Mouse (Mus musculus) cerebral cortex, adult 2 months (tissue): ENCODE data around the gene Eng.

ENCODE experiments used
- WGBS: fragments of 180-500 bp; shearing (Covaris S2); methylation state at CpG from one replicate; pipeline ENCODE4 v1.1.7; 2018; 5-methylcytosine and 5-hydroxymethylcytosine counted together

The Eng gene

GRCm38 (mm10) chr2:32681754-32682153 lies 35.4 kb downstream of the Eng start:
- 71% methylated on average over 6 of the region's 6 CpGs for WGBS

GRCm38 (mm10) chr2:32682721-32683417 lies 36.5 kb downstream of the Eng start:
- 63% methylated on average over 14 of the region's 14 CpGs for WGBS

GRCm38 (mm10) chr2:32683701-32684100 lies 37.3 kb downstream of the Eng start:
- 94% methylated on average over 10 of the region's 10 CpGs for WGBS

DNA sequence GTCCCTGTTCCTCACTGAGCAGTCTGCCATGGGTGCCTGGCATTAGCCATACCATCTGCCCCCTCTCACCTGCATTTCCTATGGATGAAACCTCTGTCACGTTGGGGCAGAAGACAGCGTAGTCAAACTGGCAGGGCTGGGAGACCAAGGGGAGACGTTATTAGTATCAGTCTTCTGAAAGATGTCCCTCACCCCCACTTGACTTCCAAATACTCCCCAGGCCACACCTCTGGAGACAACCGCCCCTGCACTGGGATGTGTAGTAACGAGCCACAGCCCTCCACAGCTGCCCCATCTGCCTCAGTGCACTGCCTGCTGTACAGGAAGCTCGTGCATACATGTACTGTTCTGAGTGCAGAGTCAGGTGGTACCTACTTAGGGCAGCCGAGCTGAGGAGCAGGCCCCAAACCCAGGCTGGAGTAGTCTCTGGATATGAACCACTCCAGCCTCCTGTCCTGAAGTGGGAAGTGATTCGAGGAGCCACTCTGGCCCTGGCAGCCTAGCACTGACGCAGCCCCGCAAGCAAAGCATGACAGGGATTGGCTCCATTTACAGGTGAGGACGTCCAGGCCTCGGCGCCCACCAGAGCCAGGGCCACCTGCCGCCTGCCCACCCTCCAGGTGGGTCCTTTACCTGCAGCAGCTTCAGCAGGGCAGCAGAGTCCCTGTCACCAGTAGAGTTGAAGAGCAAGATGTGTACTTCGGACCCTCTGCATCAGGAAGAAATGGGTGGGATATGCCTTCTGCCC lies 38.5 kb downstream of the Eng start:
- 89% methylated on average over 15 of the region's 15 CpGs for WGBS

DNA sequence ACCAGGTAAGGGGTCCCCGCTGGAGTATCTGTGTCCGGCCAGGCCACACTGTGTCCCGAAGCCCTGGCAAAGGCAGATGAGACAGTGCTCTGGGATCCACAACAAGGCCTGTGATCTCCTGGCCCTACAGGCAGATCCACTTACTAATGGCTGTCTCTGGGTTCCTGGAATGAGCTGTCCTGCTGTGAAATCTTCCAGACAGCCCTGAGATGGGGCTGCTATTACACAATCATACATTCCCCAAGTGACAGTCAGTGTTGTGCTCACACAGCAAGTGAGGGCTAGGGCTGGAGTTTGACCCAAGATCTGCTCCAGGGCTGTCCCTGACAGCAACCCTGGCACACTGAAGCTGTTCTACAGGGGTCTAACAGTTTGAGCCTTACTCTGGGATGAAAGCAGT lies 39.4 kb downstream of the Eng start:
- WGBS = 90% methylated on average over 3 of the region's 3 CpGs

DNA sequence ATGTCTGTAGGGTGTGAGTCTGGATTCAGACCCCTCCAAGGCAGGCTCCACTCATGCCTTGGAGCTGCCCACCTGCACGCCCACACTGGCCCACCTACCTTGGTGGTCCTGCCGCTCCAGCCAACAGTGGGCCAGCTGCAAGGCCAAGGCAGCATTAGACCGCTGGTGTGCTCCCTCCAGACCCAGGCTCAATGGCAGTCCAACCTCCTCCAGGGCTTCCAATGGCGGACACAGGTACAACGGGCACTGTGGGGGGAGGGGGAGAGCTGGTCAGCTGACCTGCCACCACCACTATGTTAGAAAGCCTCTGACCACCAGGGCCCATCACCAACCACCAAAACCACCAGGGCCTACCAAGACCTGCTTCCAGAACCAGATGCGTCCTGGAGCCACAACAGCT lies 40.2 kb downstream of the Eng start:
- 92% methylated on average over 6 of the region's 6 CpGs for WGBS

DNA sequence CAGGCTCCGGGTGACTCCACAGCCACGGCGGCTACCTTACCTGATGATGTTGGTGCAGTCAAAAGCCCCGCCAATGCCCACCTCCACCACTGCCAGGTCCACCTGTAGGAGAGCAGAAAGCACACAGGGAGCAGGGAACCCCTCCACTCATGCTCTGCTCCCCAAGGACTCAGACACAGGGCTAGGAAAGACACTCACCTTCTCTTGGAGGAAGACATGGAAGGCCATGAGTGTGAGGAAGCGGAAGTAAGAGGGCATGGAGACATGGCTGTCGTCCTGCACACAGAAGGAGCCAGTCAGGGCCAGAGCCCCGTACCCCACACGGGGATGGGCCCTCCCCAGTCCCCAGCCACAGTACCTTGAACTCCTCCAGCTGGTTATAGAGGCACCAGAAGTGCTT lies 41.2 kb downstream of the Eng start:
- WGBS = 97% methylated on average over 8 of the region's 8 CpGs

- 25% methylated on average over 5 of the region's 5 CpGs for WGBS
Observed at GRCm38 (mm10) chr2:32689420-32689819, 43.0 kb downstream of the Eng start.

DNA sequence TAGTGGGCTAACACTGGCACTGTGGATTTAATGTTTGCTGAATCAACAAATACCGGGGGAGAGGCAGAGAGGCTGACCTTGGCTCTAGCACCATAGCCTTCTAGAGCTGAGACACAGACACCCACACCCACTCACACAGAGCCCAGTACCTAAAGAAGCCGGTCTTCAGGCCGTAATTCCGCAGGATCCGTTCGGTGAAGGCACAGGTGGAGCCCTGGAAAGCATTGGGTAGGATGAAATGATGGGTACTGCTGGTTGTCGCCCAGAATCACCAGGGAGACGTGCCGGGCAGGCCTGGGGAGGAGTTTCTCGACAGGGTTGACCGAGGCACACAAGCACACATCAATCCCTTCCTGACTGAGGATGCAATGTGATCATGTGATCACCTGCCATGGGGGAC lies 44.6 kb downstream of the Eng start:
- 85% methylated on average over 11 of the region's 11 CpGs for WGBS

- WGBS = 96% methylated on average over 14 of the region's 14 CpGs
Observed at GRCm38 (mm10) chr2:32692496-32692895, 46.1 kb downstream of the Eng start.

GRCm38 (mm10) chr2:32693282-32693681 lies 46.9 kb downstream of the Eng start:
- 15% methylated on average over 7 of the region's 7 CpGs for WGBS

DNA sequence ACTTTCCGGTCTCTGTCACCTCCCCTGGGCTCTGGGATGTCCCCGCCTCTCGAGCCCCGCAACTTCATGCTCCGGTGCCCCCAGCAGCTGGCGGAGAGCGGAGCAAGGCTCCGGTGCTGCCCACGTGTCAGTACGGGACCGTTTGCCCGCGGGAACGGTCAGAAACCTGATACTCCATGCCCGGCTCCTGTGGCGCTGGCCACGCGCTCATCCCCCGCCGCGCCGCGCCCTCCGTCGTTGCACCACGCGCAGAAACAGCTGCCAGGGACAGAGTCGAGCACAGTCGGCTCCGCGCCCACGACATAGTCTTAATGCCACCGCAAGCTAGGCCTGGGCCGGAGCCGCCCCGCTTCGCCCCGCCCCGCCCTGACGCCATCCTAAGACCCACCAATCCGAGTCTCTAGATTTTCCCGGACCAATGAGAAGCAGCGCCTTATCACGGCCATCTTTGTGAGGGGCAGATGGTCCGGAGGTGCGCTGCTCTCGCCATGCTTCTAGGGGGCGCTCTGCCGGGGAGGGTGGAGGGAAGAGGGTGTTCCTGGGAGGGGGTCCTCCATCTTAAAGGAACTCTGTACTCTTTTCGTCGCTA lies 47.5 kb downstream of the Eng start:
- WGBS = under 1% methylated on average over 51 of the region's 51 CpGs

DNA sequence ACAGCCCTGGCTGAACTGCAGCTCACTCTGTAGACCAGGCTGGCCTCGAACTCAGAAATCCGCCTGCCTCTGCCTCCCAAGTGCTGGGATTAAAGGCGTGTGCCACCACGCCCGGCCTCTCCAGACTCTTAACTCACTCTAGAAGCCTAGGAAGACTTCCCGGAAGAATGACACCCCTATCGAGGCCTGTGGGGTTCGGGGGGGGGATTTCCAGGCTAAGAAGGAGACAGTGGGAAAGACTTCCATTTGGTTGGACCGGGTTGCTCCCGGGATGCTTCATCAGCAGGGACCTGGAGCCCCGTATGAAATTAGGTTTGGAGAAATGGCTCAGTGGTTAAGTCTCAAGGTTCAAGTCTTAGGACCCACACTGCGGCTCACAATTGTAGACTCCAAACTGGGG lies 48.3 kb downstream of the Eng start:
- 83% methylated on average over 12 of the region's 12 CpGs for WGBS

- WGBS = 95% methylated on average over 6 of the region's 6 CpGs
Observed at GRCm38 (mm10) chr2:32699680-32700079, 53.3 kb downstream of the Eng start.

DNA sequence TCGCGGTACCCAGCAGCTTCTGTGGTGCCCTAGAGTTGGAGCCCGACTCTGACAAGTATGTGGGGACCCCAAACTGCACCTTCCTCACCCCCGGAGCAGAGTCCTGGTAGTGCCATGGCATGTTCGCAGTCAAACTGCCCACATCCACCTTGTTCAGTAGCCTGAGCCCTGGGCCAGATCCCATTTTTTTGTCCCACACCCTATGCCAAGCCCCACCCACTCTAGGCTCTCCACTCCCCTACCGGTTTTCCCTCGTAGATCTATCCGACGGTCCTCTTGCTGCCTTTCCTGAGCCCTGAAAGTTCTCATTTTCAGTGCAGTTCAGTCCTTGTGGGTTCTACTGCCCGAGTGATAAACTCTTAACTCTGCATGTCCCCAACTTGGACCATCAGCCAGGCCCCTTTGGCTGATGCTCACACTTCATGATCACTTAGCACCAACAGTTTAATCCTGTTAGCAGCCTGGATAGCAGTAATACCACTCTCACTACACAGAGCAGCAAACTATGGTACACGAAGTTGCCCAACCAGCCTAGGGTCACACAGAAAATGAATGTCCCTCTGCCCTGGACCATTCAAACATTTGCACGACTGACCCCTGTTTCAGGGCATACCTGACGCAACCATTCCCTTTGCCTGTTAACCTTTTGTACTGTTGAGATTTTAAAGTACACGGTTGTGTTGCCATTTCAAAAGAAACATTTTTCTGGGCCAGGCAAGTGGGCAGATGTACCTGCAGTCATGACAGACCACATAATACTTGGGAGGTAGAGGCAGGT lies 54.8 kb downstream of the Eng start:
- WGBS = 88% methylated on average over 14 of the region's 14 CpGs

GRCm38 (mm10) chr2:32703046-32703445 lies 56.7 kb downstream of the Eng start:
- 95% methylated on average over 8 of the region's 8 CpGs for WGBS

GRCm38 (mm10) chr2:32704021-32704421 lies 57.6 kb downstream of the Eng start, which contains the start of gene Fpgs:
Fpgs (minus strand) TSS chr2:32704145.
- WGBS = 82% methylated on average over 2 of the region's 2 CpGs

DNA sequence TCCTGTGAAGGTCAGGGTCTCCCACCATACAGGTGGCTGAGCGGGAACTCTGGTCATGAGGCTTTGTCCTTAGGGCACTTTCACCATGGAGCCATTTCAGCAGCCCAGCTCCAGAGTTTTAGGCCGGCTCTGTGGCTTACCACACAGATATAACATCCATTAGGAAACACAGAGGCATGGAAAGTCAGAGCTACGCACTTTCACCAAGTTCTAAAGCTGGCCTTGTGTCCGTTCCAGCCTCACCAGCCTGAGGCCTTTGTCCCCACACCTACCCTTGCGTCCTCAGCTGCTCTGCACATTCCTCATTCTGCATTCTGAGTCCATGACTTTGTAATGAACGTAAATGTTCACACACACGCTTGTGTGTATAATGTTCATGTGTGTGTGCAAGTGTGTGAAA lies 58.6 kb downstream of the Eng start:
- 88% methylated on average over 7 of the region's 7 CpGs for WGBS

DNA sequence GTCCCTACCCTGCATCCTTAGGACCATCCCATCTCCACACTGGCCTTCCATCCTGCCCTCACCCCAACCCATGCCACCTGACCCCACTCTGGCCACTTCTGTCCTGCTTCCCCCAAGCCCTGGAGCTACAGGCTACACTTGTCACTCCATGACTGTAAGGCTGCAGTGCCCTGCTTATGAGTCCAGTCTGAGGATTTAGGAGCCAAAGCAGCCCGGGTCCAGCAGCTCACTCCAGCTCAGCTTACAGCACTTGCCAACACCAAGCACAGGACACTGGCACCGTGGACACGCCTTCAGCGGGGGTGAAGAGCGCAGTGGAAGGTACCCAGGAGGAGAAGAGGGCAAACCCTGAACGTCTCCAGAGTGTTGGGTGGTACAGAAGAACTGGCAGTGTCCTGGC lies 60.6 kb downstream of the Eng start:
- WGBS = 92% methylated on average over 6 of the region's 6 CpGs

DNA sequence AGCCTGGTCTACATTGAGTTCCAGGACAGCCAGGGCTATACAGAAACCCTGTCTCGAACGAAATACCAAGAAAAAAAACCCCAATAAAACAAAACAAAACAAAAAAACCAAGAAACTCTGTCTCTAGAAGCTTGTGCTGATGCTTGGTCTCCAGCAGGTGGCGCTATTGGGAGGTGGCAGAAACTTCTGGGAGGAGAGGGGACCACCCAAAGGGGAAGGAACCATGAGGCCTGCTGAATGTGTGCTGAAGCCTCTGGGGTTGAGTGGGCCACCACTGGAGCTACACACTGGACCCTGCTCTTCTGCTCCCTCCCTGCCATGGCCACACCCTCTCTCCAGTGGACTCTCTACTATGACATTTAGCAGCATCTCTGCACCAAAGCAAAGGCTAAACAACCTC lies 62.2 kb downstream of the Eng start:
- WGBS = 19% methylated on average over 3 of the region's 3 CpGs

DNA sequence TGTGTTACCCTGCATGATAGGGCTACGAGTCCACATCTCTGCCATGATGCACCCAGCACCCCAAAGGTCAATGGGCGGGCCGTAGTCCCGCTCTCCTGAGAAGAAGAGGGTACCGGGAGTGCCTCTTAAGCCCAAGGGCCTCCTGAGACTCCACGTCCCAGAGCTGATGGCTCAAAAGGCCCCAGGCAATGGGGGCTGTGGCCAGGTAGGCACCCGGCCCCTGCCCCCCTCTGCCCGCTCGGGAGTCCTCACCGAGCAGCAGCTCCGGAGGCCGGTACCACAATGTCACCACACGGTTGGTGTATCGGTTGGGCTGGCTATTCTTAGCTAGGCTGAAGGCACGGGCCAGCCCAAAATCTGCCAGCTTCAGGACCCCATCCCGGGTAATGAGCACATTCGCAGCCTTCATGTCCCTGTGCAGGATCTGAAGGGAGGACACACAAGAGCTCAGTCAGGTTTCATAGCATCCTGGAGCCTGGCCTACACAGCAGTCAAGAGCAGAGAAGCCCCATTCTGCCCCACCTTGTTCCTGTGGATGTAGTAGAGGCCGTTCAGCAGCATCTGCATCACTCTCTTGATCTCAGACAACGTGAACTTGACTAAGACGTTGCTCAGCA lies 63.2 kb downstream of the Eng start:
- 87% methylated on average over 20 of the region's 20 CpGs for WGBS

GRCm38 (mm10) chr2:32710425-32710824 lies 64.0 kb downstream of the Eng start:
- 78% methylated on average over 5 of the region's 5 CpGs for WGBS
